Mouse (Mus musculus) brain, embryonic 14.5 days (tissue): Measurements from ENCODE around the gene Nxn.

Source experiments
- CTCF ChIP-seq: fragments of 200-500 bp; IDR thresholded peaks from 2 replicates; pipeline ENCODE4 v1.5.1; 2012; ENCODE audit warnings: inconsistent platforms, mild to moderate bottlenecking, moderate library complexity, borderline replicate concordance; ENCODE audit not compliant: insufficient read depth, insufficient read length; ENCODE audit errors: extremely low read depth
- POLR2A ChIP-seq: fragments of 200-500 bp; IDR thresholded peaks from 2 replicates; pipeline ENCODE4 v1.6.1; 2012; ENCODE audit warnings: mild to moderate bottlenecking, inconsistent platforms, borderline replicate concordance; ENCODE audit not compliant: poor library complexity, insufficient read depth, insufficient read length, severe bottlenecking; ENCODE audit errors: extremely low read depth

DNA sequence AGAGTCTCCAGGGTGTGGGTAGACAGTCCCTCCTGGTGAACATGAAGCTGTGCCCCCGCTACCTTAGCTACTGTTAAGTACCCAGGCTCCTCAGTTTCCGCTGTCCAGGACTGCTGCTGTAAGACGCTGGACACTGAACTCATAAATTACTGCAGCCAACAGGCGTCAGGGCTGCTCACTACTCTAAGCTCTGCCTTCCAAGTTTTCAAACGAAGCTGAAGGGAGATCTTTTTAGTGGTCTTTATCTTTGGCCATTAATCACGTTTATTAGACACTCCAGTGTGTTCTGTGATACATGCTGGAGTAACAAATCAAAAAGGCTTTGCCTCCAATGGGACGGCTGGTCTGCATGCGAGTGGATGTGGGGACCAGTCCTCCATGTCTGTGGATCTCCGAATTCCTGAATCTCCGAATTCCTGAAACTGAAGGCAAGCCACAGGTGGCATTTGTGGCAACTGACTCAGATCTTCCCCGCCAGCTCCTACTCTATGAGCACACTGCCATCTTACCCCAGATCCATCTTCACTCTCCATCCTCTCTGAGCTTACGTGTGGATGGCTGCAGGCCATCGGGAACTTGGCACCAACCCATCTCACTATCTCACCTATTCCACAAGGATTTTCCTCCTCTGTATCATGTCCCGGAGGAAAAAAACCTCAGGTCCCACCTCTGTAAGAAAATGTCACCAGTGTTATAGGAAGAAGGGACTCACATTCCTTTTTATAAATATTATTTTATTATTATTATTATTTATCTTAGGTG, 56.9 kb downstream of the Nxn start:
- TF ChIP-seq CTCF (no peak), POLR2A (no peak)
